Mouse (Mus musculus): Measurements from ENCODE around the gene B230104I21Rik. TPM values are rescaled to one million over a fixed set of nuclear protein-coding genes. Genes with fewer than 3 reads are reported as not detected.
A peak's percentile ranks its signal among the peaks of the same experiment; 100 is the strongest.

Gene B230104I21Rik
- 0.17 TPM in 1 of 2 replicates, not detected in the other for polyA plus RNA-seq (2014; fragmentation: Nextera tagmentation; extraction: Ambion mirVana)

GRCm38 (mm10) chr4:154335761-154336160, at the start of gene B230104I21Rik:
Gene B230104I21Rik (plus strand): TSS chr4:154336127.
- DNase-seq (ENCODE audit: low spot score) (peak; percentile 53), ATAC-seq (ENCODE audit: insufficient number of reproducible peaks, low FRiP score, low TSS enrichment, low read depth) (no peak)
- Histone ChIP-seq H3K4me1 (ENCODE audit: control insufficient read depth, insufficient read depth, low read length) (peaks cover 39% of the 10 kb centered on the region), H3K9ac (ENCODE audit: low read length) (peak within 1 kb of the TSS; percentile 39), H3K4me3 (ENCODE audit: low read depth, low read length) (no peak within 1 kb of the TSS), H3K9me3 (ENCODE audit: control insufficient read depth, low read length) (no peaks in the 10 kb centered on the region), H3K27ac (replicated peaks; ENCODE audit: low read depth, low read length) (peak within 1 kb of the TSS; percentile 72), H3K27me3 (ENCODE audit: control insufficient read depth, insufficient read depth, low read length) (no peaks in the 10 kb centered on the region), H3K36me3 (ENCODE audit: control insufficient read depth, insufficient read depth, low read length) (peaks cover 2% of the 10 kb centered on the region), H3K4me2 (ENCODE audit: low read depth, severe bottlenecking) (peak within 1 kb of the TSS; percentile 22; the same call in 1 of the 2 replicates)
- WGBS: 65% methylated on average over 12 of the region's 12 CpGs

DNA sequence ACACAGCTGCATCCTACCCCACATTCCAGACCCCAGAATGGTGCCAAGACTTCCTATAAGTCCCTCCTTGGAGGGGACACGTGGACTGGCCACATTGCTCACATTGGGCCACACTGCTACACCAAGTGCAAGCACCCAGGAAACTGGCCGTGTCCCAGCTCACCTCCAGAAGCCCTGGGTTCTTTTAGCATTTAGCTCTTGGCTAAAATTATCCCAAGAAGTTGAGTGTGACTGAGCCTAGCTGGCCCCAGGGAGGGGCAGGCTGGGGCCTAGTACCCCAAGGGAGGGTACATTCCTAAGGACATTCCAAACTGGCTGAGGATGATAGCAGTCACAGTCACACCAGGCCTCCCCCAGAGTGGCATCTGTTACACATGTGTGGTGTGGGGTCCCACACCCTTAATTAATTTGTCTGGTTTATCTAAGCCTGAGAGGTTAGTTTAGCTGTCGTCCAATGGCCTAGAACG, 42.2 kb upstream of the B230104I21Rik start:
- Histone ChIP-seq H3K4me2 (ENCODE audit: low read depth, severe bottlenecking) (no peak overlapping the region), H3K9ac (ENCODE audit: low read length) (no peak overlapping the region; the same call in 1 of the 2 replicates), H3K4me3 (ENCODE audit: low read depth, low read length) (no peak overlapping the region), H3K27ac (replicated peaks; ENCODE audit: low read depth, low read length) (no peak overlapping the region), H3K36me3 (ENCODE audit: control insufficient read depth, insufficient read depth, low read length) (no peaks in the 10 kb centered on the region), H3K9me3 (ENCODE audit: control insufficient read depth, low read length) (no peaks in the 10 kb centered on the region), H3K27me3 (ENCODE audit: control insufficient read depth, insufficient read depth, low read length) (0 out of 2 replicates have a peak, but pooled peaks cover 3% of the 10 kb centered on the region), H3K4me1 (ENCODE audit: control insufficient read depth, insufficient read depth, low read length) (peaks cover 24% of the 10 kb centered on the region)
- DNase-seq (ENCODE audit: low spot score) (no peak), ATAC-seq (ENCODE audit: insufficient number of reproducible peaks, low FRiP score, low TSS enrichment, low read depth) (no peak)
- WGBS: 43% methylated on average over 4 of the region's 4 CpGs

DNA sequence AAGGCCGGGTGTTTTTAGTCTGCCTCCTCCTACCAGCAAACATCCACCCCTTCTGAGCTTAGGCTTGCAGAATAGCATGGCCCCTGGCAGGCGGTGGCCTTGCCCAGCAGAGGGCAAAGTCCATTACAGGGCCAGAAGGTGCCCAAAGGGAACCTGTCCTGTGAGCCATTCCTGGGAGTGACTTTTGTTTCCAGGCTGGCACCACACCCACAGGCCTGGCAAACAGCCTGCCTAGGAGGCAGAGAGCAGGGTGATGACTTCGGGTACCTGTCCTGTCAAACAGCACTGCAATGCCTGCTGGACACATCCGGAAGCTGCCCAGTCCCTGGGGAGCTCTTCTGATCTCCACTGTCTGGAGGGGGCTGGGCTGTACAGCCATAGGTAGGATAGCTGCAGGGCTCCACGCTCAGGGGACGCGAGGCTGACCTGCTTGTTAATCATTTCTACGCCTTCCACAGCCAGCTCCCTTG, 41.6 kb upstream of the B230104I21Rik start:
- no peak overlapping the region for H3K27ac ChIP-seq (replicated peaks; ENCODE audit: low read depth, low read length)
- H3K9me3 ChIP-seq (ENCODE audit: control insufficient read depth, low read length): no peaks in the 10 kb centered on the region
- ATAC-seq (ENCODE audit: insufficient number of reproducible peaks, low FRiP score, low TSS enrichment, low read depth): no peak
- no peak overlapping the region for H3K4me2 ChIP-seq (ENCODE audit: low read depth, severe bottlenecking)
- 13% methylated on average over 8 of the region's 8 CpGs for WGBS
- no peak for DNase-seq (ENCODE audit: low spot score)
- no peaks in the 10 kb centered on the region for H3K36me3 ChIP-seq (ENCODE audit: control insufficient read depth, insufficient read depth, low read length)
- peaks cover 3% of the 10 kb centered on the region; the same call in 1 of the 2 replicates for H3K27me3 ChIP-seq (ENCODE audit: control insufficient read depth, insufficient read depth, low read length)
- no peak overlapping the region for H3K9ac ChIP-seq (ENCODE audit: low read length)
- no peak overlapping the region for H3K4me3 ChIP-seq (ENCODE audit: low read depth, low read length)
- H3K4me1 ChIP-seq (ENCODE audit: control insufficient read depth, insufficient read depth, low read length): peaks cover 24% of the 10 kb centered on the region

DNA sequence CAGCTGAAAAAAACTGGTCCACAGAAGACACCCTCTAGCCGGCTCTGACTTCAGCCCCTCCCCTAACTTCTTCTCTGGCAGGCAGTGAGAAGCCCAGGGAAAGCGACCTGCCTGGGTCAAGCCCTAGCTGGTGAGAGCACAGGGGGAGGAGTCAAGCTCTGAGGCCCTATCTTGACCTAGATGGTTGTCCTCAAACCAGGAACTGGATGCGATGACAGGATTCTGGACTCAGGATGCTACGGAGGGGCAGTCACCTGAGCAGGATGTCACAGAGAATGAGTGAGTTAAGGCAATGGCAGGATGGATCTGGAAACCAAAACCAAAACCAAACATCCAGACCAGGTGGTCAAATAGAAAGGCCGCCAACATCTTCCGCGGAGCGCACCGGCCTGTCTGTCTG, 38.2 kb upstream of the B230104I21Rik start:
- Histone ChIP-seq H3K9me3 (ENCODE audit: control insufficient read depth, low read length) (no peaks in the 10 kb centered on the region), H3K4me2 (ENCODE audit: low read depth, severe bottlenecking) (no peak overlapping the region), H3K4me3 (ENCODE audit: low read depth, low read length) (no peak overlapping the region), H3K36me3 (ENCODE audit: control insufficient read depth, insufficient read depth, low read length) (no peaks in the 10 kb centered on the region), H3K27me3 (ENCODE audit: control insufficient read depth, insufficient read depth, low read length) (peaks cover 18% of the 10 kb centered on the region), H3K4me1 (ENCODE audit: control insufficient read depth, insufficient read depth, low read length) (peaks cover 29% of the 10 kb centered on the region), H3K9ac (ENCODE audit: low read length) (no peak overlapping the region), H3K27ac (replicated peaks; ENCODE audit: low read depth, low read length) (no peak overlapping the region)
- ATAC-seq (ENCODE audit: insufficient number of reproducible peaks, low FRiP score, low TSS enrichment, low read depth): no peak
- no peak for DNase-seq (ENCODE audit: low spot score)
- 33% methylated on average over 9 of the region's 9 CpGs for WGBS

GRCm38 (mm10) chr4:154299541-154300271, 36.2 kb upstream of the B230104I21Rik start:
- Histone ChIP-seq H3K4me2 (ENCODE audit: low read depth, severe bottlenecking) (peak overlapping the region; percentile 96), H3K36me3 (ENCODE audit: control insufficient read depth, insufficient read depth, low read length) (no peaks in the 10 kb centered on the region), H3K9me3 (ENCODE audit: control insufficient read depth, low read length) (no peaks in the 10 kb centered on the region), H3K27ac (replicated peaks; ENCODE audit: low read depth, low read length) (no peak overlapping the region), H3K27me3 (ENCODE audit: control insufficient read depth, insufficient read depth, low read length) (peaks cover 18% of the 10 kb centered on the region), H3K4me3 (ENCODE audit: low read depth, low read length) (peak overlapping the region; percentile 49), H3K4me1 (ENCODE audit: control insufficient read depth, insufficient read depth, low read length) (peaks cover 17% of the 10 kb centered on the region), H3K9ac (ENCODE audit: low read length) (peak overlapping the region; percentile 30; the same call in 1 of the 2 replicates)
- peak; percentile 38; the same call in 1 of the 2 replicates for ATAC-seq (ENCODE audit: insufficient number of reproducible peaks, low FRiP score, low TSS enrichment, low read depth)
- under 1% methylated on average over 63 of the region's 66 CpGs for WGBS
- peak; percentile 60 for DNase-seq (ENCODE audit: low spot score)

GRCm38 (mm10) chr4:154301466-154301881, 34.5 kb upstream of the B230104I21Rik start, which contains the start of gene Arhgef16:
Gene Arhgef16 (minus strand): TSS chr4:154301676.
- no peak within 1 kb of the TSS for H3K4me2 ChIP-seq (ENCODE audit: low read depth, severe bottlenecking)
- no peak within 1 kb of the TSS for H3K27ac ChIP-seq (replicated peaks; ENCODE audit: low read depth, low read length)
- peak; percentile 41 for ATAC-seq (ENCODE audit: insufficient number of reproducible peaks, low FRiP score, low TSS enrichment, low read depth)
- H3K9ac ChIP-seq (ENCODE audit: low read length): no peak within 1 kb of the TSS
- DNase-seq (ENCODE audit: low spot score): peak; percentile 76
- H3K4me3 ChIP-seq (ENCODE audit: low read depth, low read length): no peak within 1 kb of the TSS
- H3K36me3 ChIP-seq (ENCODE audit: control insufficient read depth, insufficient read depth, low read length): no peaks in the 10 kb centered on the region
- 27% methylated on average over 7 of the region's 7 CpGs for WGBS
- H3K9me3 ChIP-seq (ENCODE audit: control insufficient read depth, low read length): no peaks in the 10 kb centered on the region
- peaks cover 18% of the 10 kb centered on the region for H3K27me3 ChIP-seq (ENCODE audit: control insufficient read depth, insufficient read depth, low read length)
- peaks cover 15% of the 10 kb centered on the region for H3K4me1 ChIP-seq (ENCODE audit: control insufficient read depth, insufficient read depth, low read length)

DNA sequence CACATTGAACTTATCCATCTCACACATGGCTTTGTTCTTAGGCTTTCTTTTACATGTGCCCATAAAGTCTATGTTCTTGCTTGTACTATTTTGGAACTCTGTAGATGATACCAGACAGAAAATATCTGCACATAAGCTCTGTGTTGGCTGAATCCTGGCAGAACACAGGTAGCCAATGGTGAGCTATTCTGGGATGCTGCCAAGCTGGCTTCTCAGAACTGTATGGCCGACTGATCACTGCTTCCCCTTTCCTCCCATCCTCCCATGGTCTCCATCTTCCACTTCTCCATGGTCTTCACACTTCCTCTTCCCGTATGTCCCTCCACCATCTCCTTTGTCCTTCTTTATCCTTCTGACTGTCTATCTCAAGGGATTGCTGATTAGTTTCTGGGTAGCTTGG, 26.8 kb upstream of the B230104I21Rik start:
- Histone ChIP-seq H3K4me1 (ENCODE audit: control insufficient read depth, insufficient read depth, low read length) (no peaks in the 10 kb centered on the region), H3K9me3 (ENCODE audit: control insufficient read depth, low read length) (no peaks in the 10 kb centered on the region), H3K27ac (replicated peaks; ENCODE audit: low read depth, low read length) (no peak overlapping the region), H3K4me2 (ENCODE audit: low read depth, severe bottlenecking) (no peak overlapping the region), H3K27me3 (ENCODE audit: control insufficient read depth, insufficient read depth, low read length) (no peaks in the 10 kb centered on the region), H3K36me3 (ENCODE audit: control insufficient read depth, insufficient read depth, low read length) (no peaks in the 10 kb centered on the region), H3K9ac (ENCODE audit: low read length) (no peak overlapping the region), H3K4me3 (ENCODE audit: low read depth, low read length) (no peak overlapping the region)
- 86% methylated on average over 2 of the region's 2 CpGs for WGBS
- DNase-seq (ENCODE audit: low spot score): no peak
- no peak for ATAC-seq (ENCODE audit: insufficient number of reproducible peaks, low FRiP score, low TSS enrichment, low read depth)

DNA sequence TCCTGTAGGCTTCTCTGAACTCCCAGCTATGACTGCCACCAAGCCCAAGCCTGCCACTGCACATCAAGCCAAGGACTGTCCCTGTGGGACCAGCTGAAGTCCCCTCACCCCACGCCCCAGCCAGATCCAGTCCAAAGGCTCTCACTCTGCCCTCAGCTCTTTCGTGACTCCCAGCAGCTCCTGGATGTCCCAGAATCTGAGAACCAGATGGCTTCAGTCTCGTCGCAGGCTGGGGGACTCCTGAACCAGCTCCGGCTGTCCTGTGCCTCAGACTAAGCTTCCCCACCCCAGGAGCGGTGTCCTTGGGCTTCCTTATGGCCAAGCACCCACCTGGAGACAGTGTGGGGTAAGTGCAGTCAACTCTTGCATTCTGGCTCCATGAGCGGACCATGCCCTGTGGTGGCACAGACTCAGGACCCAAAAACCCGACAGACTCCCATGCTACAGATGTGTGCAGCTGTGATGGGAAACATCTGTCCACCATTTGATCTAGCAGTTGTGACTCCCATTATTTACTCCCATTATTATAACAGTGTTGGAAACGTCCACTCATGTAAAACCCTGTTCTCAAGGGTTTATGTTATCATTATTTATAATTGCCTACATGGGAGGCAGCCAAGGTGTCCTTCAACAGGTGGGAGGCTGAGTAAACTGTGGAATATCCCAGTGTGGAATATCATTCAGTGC, 25.2 kb upstream of the B230104I21Rik start:
- Histone ChIP-seq H3K4me2 (ENCODE audit: low read depth, severe bottlenecking) (no peak overlapping the region), H3K36me3 (ENCODE audit: control insufficient read depth, insufficient read depth, low read length) (no peaks in the 10 kb centered on the region), H3K4me1 (ENCODE audit: control insufficient read depth, insufficient read depth, low read length) (no peaks in the 10 kb centered on the region), H3K9me3 (ENCODE audit: control insufficient read depth, low read length) (no peaks in the 10 kb centered on the region), H3K27me3 (ENCODE audit: control insufficient read depth, insufficient read depth, low read length) (no peaks in the 10 kb centered on the region), H3K4me3 (ENCODE audit: low read depth, low read length) (no peak overlapping the region), H3K27ac (replicated peaks; ENCODE audit: low read depth, low read length) (no peak overlapping the region), H3K9ac (ENCODE audit: low read length) (no peak overlapping the region)
- DNase-seq (ENCODE audit: low spot score): no peak
- ATAC-seq (ENCODE audit: insufficient number of reproducible peaks, low FRiP score, low TSS enrichment, low read depth): no peak
- 71% methylated on average over 9 of the region's 9 CpGs for WGBS

Measured in limb, embryonic 11.5 days (tissue).